Mouse (Mus musculus) brain, embryonic 14.5 days (tissue): ENCODE measurements around the gene Zbtb20.

ENCODE experiments used
- CTCF ChIP-seq: fragments of 200-500 bp; IDR thresholded peaks from 2 replicates; pipeline ENCODE4 v1.5.1; 2012; ENCODE audit warnings: inconsistent platforms, mild to moderate bottlenecking, moderate library complexity, borderline replicate concordance; ENCODE audit not compliant: insufficient read depth, insufficient read length; ENCODE audit errors: extremely low read depth
- POLR2A ChIP-seq: fragments of 200-500 bp; IDR thresholded peaks from 2 replicates; pipeline ENCODE4 v1.6.1; 2012; ENCODE audit warnings: mild to moderate bottlenecking, inconsistent platforms, borderline replicate concordance; ENCODE audit not compliant: poor library complexity, insufficient read depth, insufficient read length, severe bottlenecking; ENCODE audit errors: extremely low read depth

GRCm38 (mm10) chr16:43080923-43081702 lies 205.4 kb downstream of the Zbtb20 start:
- TF ChIP-seq POLR2A: no peak
- TF ChIP-seq CTCF: no peak
